Mouse (Mus musculus): ENCODE results near the gene Thap3. TPM values are rescaled to one million over a fixed set of nuclear protein-coding genes. Genes with fewer than 3 reads are reported as not detected.

Gene Thap3
- total RNA-seq, 2 experiments from 2014 or later, result 16.9 to 23.7 TPM

DNA sequence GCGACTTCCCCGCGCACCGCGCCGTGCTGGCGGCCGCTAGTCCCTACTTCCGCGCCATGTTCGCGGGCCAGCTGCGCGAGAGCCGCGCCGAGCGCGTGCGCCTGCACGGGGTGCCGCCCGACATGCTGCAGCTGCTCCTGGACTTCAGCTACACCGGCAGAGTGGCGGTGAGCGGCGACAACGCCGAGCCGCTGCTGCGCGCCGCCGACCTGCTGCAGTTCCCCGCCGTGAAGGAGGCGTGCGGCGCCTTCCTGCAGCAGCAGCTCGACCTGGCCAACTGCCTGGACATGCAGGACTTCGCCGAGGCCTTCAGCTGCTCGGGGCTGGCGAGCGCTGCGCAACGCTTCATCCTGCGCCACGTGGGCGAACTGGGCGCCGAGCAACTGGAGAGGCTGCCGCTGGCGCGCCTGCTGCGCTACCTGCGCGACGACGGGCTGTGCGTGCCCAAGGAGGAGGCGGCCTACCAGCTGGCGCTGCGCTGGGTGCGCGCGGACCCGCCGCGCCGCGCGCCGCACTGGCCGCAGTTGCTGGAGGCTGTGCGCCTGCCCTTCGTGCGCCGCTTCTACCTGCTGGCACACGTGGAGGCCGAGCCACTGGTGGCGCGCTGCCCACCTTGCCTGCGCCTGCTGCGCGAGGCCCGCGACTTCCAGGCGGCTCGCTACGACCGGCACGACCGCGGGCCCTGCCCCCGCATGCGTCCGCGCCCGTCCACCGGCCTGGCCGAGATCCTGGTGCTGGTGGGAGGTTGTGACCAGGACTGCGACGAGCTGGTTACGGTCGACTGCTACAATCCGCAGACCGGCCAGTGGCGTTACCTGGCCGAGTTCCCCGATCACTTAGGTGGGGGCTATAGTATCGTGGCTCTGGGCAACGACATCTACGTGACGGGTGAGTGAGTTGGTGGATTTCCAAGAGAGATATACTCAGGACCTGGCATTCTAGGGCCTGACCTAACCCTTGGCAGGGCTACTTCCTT is 20.6 kb upstream of the Thap3 start:
- DNase-seq (ENCODE audit: low spot score in 2 of 2), result peak; percentile 69 to 88

DNA sequence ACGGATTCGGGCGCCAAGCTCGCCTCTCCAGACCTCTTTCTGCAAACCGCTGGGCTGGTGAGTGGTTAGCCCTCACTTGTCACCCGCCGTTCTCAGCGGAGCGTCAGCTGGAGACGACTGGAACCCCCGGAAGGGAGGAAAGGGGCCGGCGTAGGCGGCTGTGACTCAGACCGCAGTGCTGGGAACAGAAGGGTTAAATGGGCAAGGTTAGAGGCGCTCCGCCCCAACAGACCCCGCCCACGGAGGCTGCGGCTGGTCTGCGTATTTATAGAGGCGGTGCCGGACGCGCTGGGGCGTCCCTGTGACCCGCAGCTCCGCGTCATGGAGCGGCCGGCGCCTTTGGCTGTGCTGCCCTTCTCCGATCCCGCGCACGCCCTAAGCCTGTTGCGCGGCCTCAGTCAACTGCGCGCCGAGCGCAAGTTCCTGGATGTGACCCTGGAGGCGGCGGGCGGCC is 19.9 kb upstream of the Thap3 start, which contains the start of gene Klhl21:
Klhl21 (plus strand) TSS at position 182 of the 454 bp plus-strand sequence.
- peak; percentile 90 to 94 for DNase-seq (ENCODE audit: low spot score in 2 of 2)

GRCm38 (mm10) chr4:152008148-152008500 is 19.3 kb upstream of the Thap3 start:
- no peak for DNase-seq (ENCODE audit: low spot score in 2 of 2)

DNA sequence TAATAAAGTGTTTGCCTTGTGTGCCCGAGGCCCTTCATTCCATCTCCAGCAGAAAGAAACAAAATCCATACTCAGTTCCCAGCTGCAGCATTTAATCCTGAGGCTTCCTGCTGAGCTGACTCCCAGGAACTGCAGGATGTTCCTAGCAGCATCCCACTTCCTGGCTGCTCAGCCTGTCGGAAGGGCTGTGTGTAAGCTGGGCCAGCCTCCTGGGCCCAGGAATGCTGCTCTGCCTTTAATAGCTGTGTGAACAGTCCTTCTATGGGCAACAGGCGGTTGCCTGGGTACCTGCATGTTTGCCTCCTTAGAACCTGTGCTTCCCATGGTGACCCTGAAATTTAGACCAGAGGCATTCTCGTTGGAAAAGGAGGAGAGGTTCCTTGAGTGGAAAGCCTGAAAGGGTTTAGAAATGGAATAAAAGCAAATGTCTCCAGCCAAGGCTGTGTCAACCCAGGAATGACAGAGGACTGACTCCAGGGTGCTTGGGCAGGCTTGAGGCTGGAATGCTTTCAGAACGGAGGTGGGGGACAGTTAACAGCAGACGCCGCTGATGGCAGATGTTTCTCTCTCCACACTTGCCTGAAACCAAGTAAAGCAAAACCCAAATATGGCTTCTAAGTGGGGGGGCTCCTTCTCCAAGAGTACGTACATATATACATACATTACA is 18.8 kb upstream of the Thap3 start:
- DNase-seq (ENCODE audit: low spot score in 2 of 2), result no peak

DNA sequence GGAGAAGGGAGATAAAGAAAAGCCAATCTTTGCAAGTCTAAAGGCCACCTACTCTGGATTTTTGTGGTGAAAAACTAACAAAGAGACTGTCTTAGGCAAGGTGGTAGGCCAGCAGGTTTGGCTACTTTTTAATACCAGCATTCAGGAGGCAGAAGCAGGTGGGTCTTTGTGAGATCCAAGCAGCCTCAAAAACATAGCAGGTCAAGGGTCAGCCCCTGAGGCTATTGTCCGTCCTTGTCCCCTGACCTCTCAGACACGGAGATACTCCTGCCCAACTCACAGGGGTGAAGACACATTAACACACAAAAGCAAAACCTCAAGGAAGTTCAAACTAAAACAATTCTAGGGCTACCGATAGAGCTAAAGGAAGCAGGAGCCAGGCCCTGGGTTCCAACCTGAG is 18.0 kb upstream of the Thap3 start:
- no peak for DNase-seq (ENCODE audit: low spot score in 2 of 2)

DNA sequence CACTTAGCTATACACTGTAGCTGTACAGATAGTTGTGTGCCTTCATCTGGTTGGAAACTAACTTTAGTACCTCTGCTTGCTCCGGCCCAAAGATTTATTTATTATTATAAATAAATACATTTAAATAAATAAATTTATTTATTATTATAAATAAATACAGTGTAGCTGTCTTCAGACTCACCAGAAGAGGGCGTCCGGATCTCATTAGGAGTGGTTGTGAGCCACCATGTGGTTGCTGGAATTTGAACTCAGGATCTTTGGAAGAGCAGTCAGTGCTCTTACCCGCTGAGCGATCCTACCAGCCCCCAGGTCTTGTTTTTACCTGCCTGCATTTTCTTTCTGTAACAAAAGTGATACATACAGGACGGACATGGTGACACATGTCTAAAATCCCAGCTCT is 17.3 kb upstream of the Thap3 start:
- DNase-seq (ENCODE audit: low spot score in 2 of 2), result no peak

GRCm38 (mm10) chr4:152002063-152002462 is 13.3 kb upstream of the Thap3 start:
- DNase-seq (ENCODE audit: low spot score in 2 of 2), result no peak

DNA sequence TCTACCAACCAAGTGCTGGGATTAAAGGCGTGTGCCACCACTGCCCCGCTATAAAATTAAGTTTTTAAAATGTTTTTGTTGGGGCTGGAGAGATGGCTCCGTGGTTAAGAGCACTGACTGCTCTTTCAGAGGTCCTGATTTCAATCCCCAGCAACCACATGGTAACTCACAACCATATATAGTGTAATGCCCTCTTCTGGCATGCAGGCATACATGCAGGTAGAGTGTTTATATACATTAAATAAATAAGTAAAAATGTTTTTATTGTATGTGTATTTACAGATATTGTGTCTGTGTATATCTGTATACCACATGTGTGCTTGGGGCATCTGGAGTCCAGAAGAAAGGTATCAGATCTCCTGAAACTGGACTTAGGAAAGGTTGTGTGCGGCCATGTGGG is 12.5 kb upstream of the Thap3 start:
- DNase-seq (ENCODE audit: low spot score in 2 of 2), result no peak

GRCm38 (mm10) chr4:152000906-152001305 is 12.1 kb upstream of the Thap3 start:
- DNase-seq (ENCODE audit: low spot score in 2 of 2), result no peak

DNA sequence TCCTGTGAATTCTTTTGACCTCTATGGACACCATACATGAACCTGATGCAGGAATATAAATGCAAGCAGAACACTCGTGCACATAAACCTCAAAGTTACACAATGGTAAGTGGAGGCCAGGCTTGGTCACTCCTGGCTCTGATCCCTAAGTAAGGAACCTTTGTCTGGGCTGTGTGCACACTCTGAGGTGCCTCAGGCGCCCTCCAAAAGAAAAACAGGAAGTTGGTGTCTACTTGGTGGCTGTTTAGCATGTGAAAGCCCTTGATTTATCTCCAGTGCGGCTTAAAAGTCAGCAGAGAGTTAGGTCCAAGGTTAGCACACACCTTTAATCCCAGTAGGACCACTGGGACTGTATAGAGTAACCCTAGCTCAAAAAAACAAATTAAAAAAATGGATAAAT is 10.7 kb upstream of the Thap3 start:
- no peak for DNase-seq (ENCODE audit: low spot score in 2 of 2)

GRCm38 (mm10) chr4:151997701-151998100 is 8.9 kb upstream of the Thap3 start:
- no peak for DNase-seq (ENCODE audit: low spot score in 2 of 2)

- no peak for DNase-seq (ENCODE audit: low spot score in 2 of 2)
These were observed 8.1 kb upstream of the Thap3 start for GRCm38 (mm10) chr4:151996951-151997222.

DNA sequence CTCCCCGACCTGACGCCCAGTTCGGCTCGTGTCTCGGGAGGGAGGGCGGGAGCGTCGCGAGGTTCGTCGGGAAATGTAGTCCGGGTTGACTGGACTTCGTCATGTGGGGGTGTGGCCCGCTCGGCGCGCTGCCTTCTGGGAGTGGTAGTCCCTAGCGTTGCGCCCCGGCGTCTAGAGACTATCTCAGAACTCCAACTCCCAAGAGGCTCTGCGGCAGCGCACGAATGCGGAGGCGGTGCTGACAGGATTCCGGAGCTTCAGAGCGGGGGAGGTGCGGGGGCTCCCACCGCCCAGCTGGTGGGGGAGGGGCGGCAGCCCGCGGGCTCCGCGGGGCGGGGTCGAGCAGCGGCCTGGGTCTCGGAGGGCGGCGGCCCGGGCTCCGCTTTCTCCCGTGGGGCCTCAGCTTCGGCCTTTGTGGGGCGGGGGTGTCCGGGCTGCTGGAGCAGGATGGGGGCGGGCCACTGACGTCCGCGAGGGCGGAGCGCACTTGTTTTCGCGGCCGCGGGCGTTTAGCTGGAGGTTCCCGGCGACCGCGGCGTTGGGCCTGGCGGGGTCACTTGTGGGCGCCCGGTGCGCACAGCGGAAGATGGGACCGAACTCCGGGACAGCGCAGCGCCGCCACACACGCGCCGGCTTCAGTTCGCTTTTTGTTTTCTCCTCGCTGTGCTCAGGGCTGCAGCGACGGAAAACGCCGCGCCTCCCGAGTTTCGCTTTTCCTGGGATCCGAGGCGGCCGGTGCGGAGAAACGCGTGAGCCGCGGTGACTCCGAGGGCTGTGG is 7.6 kb upstream of the Thap3 start, which contains the start of gene Phf13:
Phf13 (minus strand) TSS at position 86 of the 778 bp plus-strand sequence.
- DNase-seq (ENCODE audit: low spot score in 2 of 2), result peak; percentile 99

DNA sequence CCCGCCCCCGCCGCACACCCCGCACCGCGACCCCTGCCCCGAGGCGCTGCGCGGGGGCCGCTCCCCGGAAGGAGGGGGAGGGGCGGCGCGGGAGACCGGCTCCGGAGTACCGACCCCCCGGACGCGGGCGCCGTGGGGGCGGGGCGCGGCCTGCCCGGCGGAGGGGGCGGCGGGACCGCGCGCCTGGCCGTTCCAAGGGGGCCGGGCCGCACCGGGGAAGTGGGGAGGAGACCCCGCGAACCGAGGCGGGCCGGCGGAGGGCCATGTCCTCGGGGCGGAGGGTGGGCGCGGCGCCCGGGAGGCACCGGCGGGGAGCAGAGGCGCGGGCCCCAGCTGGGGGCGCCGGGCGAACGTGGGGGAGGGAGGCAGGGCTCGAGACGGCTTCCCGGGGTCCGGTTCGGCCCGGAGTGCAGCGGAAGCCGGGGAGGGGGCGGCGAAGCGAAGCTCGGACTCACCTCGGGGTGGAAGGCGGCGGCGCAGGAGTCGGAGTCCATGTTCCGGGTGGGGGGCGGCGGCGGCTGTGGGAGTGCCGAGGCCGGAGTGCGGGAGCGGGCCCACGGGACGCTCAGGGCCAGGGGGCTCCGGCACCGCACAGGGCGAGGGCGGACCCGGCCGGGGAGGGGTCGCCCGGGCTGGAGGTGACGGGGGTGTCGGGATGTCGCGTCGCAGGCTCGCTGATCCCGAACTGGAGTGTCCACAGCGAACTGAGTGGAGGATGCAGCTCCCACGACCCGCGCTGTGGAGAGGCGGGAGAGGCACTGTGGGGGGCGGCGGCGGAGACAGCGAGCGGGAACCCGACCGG is 6.8 kb upstream of the Thap3 start:
- DNase-seq (ENCODE audit: low spot score in 2 of 2), result no peak

GRCm38 (mm10) chr4:151994228-151995171 is 5.7 kb upstream of the Thap3 start:
- no peak for DNase-seq (ENCODE audit: low spot score in 2 of 2)

DNA sequence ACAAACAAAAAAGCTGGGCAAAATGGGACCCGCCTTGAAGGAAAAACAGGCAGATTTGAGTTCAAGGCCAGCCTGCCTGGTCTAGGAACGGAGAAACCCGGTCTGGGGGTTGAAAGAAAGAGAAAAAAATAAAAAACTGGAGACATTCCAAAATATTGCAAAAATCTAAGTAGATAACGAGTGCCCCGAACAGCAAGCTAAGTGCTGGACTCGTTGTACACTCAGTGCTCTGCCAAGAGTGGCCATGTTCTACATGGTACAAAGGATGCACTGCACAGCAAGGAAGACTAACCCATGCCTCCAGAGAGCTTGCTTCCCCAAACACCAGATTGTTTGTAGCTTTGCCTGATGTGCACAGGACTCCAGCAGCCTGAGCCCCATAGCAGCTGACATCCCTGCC is 4.2 kb upstream of the Thap3 start:
- DNase-seq (ENCODE audit: low spot score in 2 of 2), result no peak

DNA sequence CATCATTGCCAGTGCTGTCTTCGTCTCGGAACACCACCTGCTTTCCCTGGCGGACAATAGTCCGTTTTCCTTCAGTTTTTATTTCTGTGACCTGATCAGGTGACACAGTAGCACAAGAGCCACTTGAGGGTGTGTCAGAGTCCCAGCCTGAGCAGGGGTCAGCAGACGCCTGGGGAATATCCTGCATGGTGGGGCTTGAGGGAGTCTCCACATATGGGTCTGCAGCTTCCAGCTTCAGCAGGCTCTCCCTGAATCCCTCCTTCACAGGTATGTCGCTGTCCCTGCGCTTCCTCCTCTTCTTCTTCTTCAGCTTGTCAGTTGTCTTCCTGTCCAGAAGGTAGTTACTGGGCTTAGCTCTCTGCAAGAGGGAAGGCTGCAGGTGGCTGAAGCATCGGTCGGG is 3.3 kb upstream of the Thap3 start:
- DNase-seq (ENCODE audit: low spot score in 2 of 2), result no peak

DNA sequence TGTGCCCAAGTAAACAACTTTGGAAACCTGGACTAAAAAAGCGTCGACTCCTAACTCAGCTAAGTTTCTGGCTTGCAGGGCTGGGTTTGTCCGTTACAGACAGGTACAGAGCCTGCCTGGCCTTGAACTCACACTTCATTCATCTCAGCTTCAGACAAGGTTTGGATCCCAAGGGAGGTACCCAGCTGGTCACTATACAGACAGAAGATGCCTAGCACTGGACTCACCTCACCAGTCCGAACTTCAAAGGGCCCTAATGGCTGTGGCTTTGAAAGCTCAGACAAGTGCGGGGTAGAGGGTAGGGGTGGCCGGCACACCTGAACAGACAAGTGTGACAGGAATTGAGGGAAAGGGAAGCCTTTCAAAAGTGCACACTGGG is 302 bp upstream of the Thap3 start:
- no peak for DNase-seq (ENCODE audit: low spot score in 2 of 2)

DNA sequence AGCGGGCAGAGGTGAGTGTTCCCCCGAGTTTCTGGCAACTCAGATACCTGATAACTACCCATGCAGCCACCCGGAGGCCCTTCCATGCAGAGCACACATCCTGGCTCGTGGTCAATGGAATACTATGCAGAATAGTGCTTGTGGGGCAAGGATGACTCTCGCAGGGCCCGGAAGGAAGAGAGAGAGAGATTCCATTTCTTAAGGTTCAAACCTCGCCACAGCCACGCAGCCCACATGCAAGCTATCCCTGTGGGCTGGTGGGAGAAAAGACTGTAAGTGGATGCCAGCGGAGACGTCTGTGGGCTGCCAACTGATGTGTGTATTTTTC is 819 bp downstream of the Thap3 start:
- DNase-seq (ENCODE audit: low spot score in 2 of 2), result no peak

DNA sequence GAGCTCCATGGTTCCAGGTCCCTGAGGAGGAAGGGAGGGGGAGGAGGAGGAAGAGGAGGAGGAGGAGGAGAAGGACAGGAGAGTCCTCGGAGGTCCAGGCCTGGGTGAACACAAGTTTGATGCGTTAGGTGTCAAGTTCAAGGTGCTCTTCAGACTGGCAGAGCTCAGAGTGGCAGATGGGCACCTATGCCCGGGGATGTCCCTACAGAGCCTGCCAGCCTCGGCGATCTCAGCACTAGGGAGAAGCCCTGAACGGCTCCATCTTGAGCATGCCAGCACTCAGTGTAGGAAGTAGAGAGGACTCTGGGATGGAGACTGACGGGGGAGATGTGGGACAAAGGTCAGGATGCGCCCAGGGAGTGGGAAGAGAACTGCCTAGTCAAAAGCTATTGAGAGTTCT is 2.1 kb downstream of the Thap3 start:
- no peak for DNase-seq (ENCODE audit: low spot score in 2 of 2)

Measured in left cerebral cortex, adult 18-20 months (tissue).